Mouse (Mus musculus) CH12.LX (cell line): ENCODE measurements around the gene Stau1. TPM values are rescaled to one million over a fixed set of nuclear protein-coding genes. Genes with fewer than 3 reads are reported as not detected.

Experiments
- DNase-seq: peaks from one replicate; pipeline ENCODE4 v3.0.0-alpha.2; 2013; ENCODE audit errors: extremely low read depth
- H3K27ac ChIP-seq: 2 replicates; pipeline ENCODE4 v1.5.1; 2012; ENCODE audit warnings: low read depth, mild to moderate bottlenecking, control low read depth, moderate library complexity; ENCODE audit not compliant: insufficient read depth
- H3K27me3 ChIP-seq: replicated peaks from 2 replicates; pipeline ENCODE3; 2012; ENCODE audit warnings: inconsistent platforms
- H3K36me3 ChIP-seq, 2 experiments: replicated peaks in 1 of 2; 2 replicates each; pipeline versions ENCODE3 to v1.6.1; 2012; ENCODE audit warnings: inconsistent platforms in 1 of 2, low read length in 1 of 2, mild to moderate bottlenecking in 1 of 2, mixed read lengths in 1 of 2, moderate library complexity in 1 of 2; ENCODE audit not compliant: control insufficient read depth in 1 of 2, insufficient read depth in 1 of 2
- H3K4me1 ChIP-seq, 2 experiments: 2 replicates each; pipeline ENCODE4 v1.6.1; 2012; ENCODE audit warnings: inconsistent platforms in 1 of 2, moderate library complexity in 1 of 2; ENCODE audit not compliant: insufficient read depth in 2 of 2, control insufficient read depth in 1 of 2
- H3K4me2 ChIP-seq: 2 replicates; pipeline ENCODE4 v1.6.1; 2012; ENCODE audit warnings: low read depth, mild to moderate bottlenecking, control low read depth; ENCODE audit not compliant: poor library complexity, insufficient read depth, severe bottlenecking
- H3K4me3 ChIP-seq, 3 experiments: fragments of 150-350 bp in 1 of 3; sonication (generic) in 1 of 3; replicated peaks in 1 of 3; 2 replicates each; pipeline versions ENCODE3 to v1.5.1; 2011 to 2012; ENCODE audit warnings: low read depth in 2 of 3, low read length in 2 of 3, mild to moderate bottlenecking in 2 of 3, moderate library complexity in 2 of 3, control low read depth in 1 of 3, improper control_type of control experiment in 1 of 3, inconsistent platforms in 1 of 3, mixed read lengths in 1 of 3; ENCODE audit not compliant: poor library complexity in 1 of 3
- H3K79me2 ChIP-seq: replicated peaks from 2 replicates; pipeline ENCODE4 v1.6.1; 2012; ENCODE audit warnings: mild to moderate bottlenecking, moderate library complexity; ENCODE audit not compliant: control insufficient read depth, poor library complexity, insufficient read depth, severe bottlenecking; ENCODE audit errors: extremely low read depth
- H3K9ac ChIP-seq: 2 replicates; pipeline ENCODE4 v1.6.1; 2012; ENCODE audit warnings: low read depth, mild to moderate bottlenecking, control low read depth, moderate library complexity; ENCODE audit not compliant: insufficient read depth
- H3K9me3 ChIP-seq: replicated peaks from 2 replicates; pipeline ENCODE3; 2012; ENCODE audit warnings: low read length, inconsistent platforms, mixed read lengths
- CHD1 ChIP-seq: IDR thresholded peaks from 2 replicates; pipeline ENCODE4 v1.6.1; 2012; ENCODE audit warnings: low read depth, low read length, improper control_type of control experiment, inconsistent platforms
- CTCF ChIP-seq, 2 experiments: IDR thresholded peaks in 1 of 2; conservative IDR thresholded peaks in 1 of 2; 2 replicates each; pipeline ENCODE4 v1.5.1; 2011 to 2012; ENCODE audit warnings: low read depth in 2 of 2, low read length in 2 of 2, improper control_type of control experiment in 1 of 2, inconsistent platforms in 1 of 2, mild to moderate bottlenecking in 1 of 2, moderate library complexity in 1 of 2
- ELF1 ChIP-seq: IDR thresholded peaks from 2 replicates; pipeline ENCODE4 v1.6.1; 2014; ENCODE audit warnings: low read depth, mild to moderate bottlenecking, inconsistent platforms, low read length, improper control_type of control experiment
- HCFC1 ChIP-seq: IDR thresholded peaks from 2 replicates; pipeline ENCODE4 v1.6.1; 2012; ENCODE audit warnings: low read depth, mild to moderate bottlenecking, inconsistent platforms, low read length, improper control_type of control experiment
- IRF4 ChIP-seq: IDR thresholded peaks from 2 replicates; pipeline ENCODE4 v1.6.1; 2014; ENCODE audit warnings: low read depth, mild to moderate bottlenecking, inconsistent platforms, low read length, improper control_type of control experiment
- JUN ChIP-seq: IDR thresholded peaks from 2 replicates; pipeline ENCODE4 v1.6.1; 2011; ENCODE audit warnings: low read depth, mild to moderate bottlenecking, low read length, improper control_type of control experiment, moderate library complexity; ENCODE audit not compliant: insufficient read depth
- JUND ChIP-seq: conservative IDR thresholded peaks from 2 replicates; pipeline ENCODE4 v1.6.1; 2011; ENCODE audit warnings: low read depth, low read length, improper control_type of control experiment
- MAZ ChIP-seq: IDR thresholded peaks from 2 replicates; pipeline ENCODE4 v1.6.1; 2012; ENCODE audit warnings: low read depth, mild to moderate bottlenecking, inconsistent platforms, low read length, improper control_type of control experiment, moderate library complexity
- MEF2A ChIP-seq: IDR thresholded peaks from 2 replicates; pipeline ENCODE4 v1.6.1; 2014; ENCODE audit warnings: low read depth, mild to moderate bottlenecking, inconsistent platforms, low read length, improper control_type of control experiment, borderline replicate concordance
- MYC ChIP-seq: IDR thresholded peaks from 2 replicates; pipeline ENCODE4 v1.6.1; 2011; ENCODE audit warnings: low read depth, mild to moderate bottlenecking, improper control_type of control experiment, low read length
- NELFE ChIP-seq: IDR thresholded peaks from 2 replicates; pipeline ENCODE4 v1.6.1; 2011; ENCODE audit warnings: low read depth, low read length, improper control_type of control experiment
- POLR2A ChIP-seq: IDR thresholded peaks from 2 replicates; pipeline ENCODE4 v1.6.1; 2011; ENCODE audit warnings: low read depth, mild to moderate bottlenecking, improper control_type of control experiment, low read length
- RCOR1 ChIP-seq: conservative IDR thresholded peaks from 2 replicates; pipeline ENCODE4 v1.6.1; 2012; ENCODE audit warnings: low read depth, mild to moderate bottlenecking, inconsistent platforms, low read length, improper control_type of control experiment
- TBP ChIP-seq: conservative IDR thresholded peaks from 2 replicates; pipeline ENCODE4 v1.6.1; 2011; ENCODE audit warnings: low read depth, low read length, improper control_type of control experiment
- TCF12 ChIP-seq: IDR thresholded peaks from 2 replicates; pipeline ENCODE4 v1.6.1; 2014; ENCODE audit warnings: low read depth, mild to moderate bottlenecking, inconsistent platforms, low read length, improper control_type of control experiment
- UBTF ChIP-seq: IDR thresholded peaks from 2 replicates; pipeline ENCODE4 v1.6.1; 2012; ENCODE audit warnings: low read depth, mild to moderate bottlenecking, inconsistent platforms, low read length, improper control_type of control experiment, moderate library complexity
- ZKSCAN1 ChIP-seq: IDR thresholded peaks from 2 replicates; pipeline ENCODE4 v1.6.1; 2012; ENCODE audit warnings: low read depth, inconsistent platforms, low read length, improper control_type of control experiment, borderline replicate concordance
- ZNF384 ChIP-seq: IDR thresholded peaks from 2 replicates; pipeline ENCODE4 v1.6.1; 2012; ENCODE audit warnings: low read depth, low read length, improper control_type of control experiment, inconsistent platforms
- dilution Hi-C: fragments of 300-500 bp; cut with MboI; formaldehyde crosslinking; loops from 2 replicates; pipeline ENCODE4 v1.14.3; 2020; ENCODE audit warnings: low sequenced_read_pairs; ENCODE audit not compliant: extremely low pct_unique_long_range_greater_than_20kb, extremely low pct_ligation_motif_present
- in situ Hi-C: fragments of 300-500 bp; cut with MboI; formaldehyde crosslinking; loops from 3 replicates; pipeline ENCODE4 v1.14.3; 2019; ENCODE audit warnings: low sequenced_read_pairs, low pct_ligation_motif_present, low pct_unique_long_range_greater_than_20kb, mixed read lengths
- polyA plus RNA-seq: library from polyadenylated mRNA; unstranded; fragments of >175 nt; gene quantifications from 2 replicates; pipeline ENCODE4 v1.2.1, GENCODE M21; 2012; ENCODE audit warnings: low read depth; ENCODE audit not compliant: insufficient read length
- total RNA-seq, 2 experiments: library from RNA; depleted of rRNA; stranded (reverse); fragments of 300-350 nt in 1 of 2; fragments of >200 nt in 1 of 2; gene quantifications; 2 replicates each; pipeline ENCODE4 v1.2.3; 2012 to 2014

The Stau1 gene
- total and polyA plus RNA-seq, 3 experiments = 8.0 to 36.2 (median 10.3) TPM

DNA sequence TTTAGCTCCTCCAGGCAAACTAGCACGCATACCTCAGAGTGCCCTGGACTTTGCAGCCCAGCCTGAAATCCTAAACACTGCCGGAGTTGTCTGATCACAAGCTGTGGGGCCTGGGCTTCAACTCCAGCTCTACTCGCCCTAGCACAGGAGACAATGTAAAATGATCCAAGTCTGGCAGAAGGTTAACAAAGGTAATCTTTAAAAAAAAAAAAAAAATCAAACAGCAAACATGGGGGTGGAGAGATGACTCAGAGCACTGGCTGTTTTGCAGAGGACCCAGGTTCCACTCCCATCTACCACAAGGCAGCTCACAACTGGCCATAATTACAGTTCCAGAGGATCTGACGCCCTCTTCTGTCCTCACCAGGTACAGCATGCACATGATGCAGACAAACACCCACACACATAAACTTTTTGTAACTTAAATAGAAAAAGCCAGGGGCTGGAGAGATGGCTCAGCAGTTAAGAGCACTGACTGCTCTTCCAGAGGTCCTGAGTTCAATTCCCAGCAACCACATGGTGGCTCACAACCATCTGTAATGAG lies 12.7 kb downstream of the Stau1 start:
- no peaks in the 10 kb centered on the region for H3K9me3 ChIP-seq
- H3K79me2 ChIP-seq = peaks cover 45% of the 10 kb centered on the region
- TF ChIP-seq CTCF (conservative IDR thresholded peaks at IDR 0.05 in 1 of 2, IDR thresholded peaks at IDR 0.05 in 1 of 2; ENCODE audit: low read depth in 2 of 2, low read length in 2 of 2) = peak in 1 of 2 experiments; percentile 10; a peak in 2 of 4 replicates
- TF ChIP-seq POLR2A = no peak
- no peak for TF ChIP-seq IRF4
- no peak for TF ChIP-seq ZNF384
- no peak for TF ChIP-seq HCFC1
- TF ChIP-seq TCF12 = no peak
- TF ChIP-seq MAZ = no peak
- TF ChIP-seq, all 38 proteins: peak for 1
- Histone ChIP-seq H3K27me3 (no peaks in the 10 kb centered on the region), H3K36me3 (peaks cover 0 to 9% of the 10 kb centered on the region in 2 experiments), H3K9ac (no peak overlapping the region), H3K4me1 (peaks cover 0 to 35% of the 10 kb centered on the region in 2 experiments; a peak in 2 of 4 replicates), H3K4me3 (no peak overlapping the region), H3K4me2 (no peak overlapping the region), H3K27ac (no peak overlapping the region)
- in situ Hi-C loops (no loop called here), dilution Hi-C loops (no loop called here)
- DNase-seq = no peak

- Histone ChIP-seq H3K4me3 (no peak overlapping the region), H3K27me3 (no peaks in the 10 kb centered on the region), H3K27ac (no peak overlapping the region), H3K4me2 (no peak overlapping the region), H3K36me3 (peaks cover 0 to 6% of the 10 kb centered on the region in 2 experiments), H3K9me3 (no peaks in the 10 kb centered on the region), H3K4me1 (peaks cover 2 to 54% of the 10 kb centered on the region in 2 experiments; a peak in 3 of 4 replicates), H3K9ac (no peak overlapping the region)
- peak; percentile 48 for DNase-seq
- in situ Hi-C loops (no loop called here), dilution Hi-C loops (no loop called here)
- TF ChIP-seq UBTF = no peak
- no peak for TF ChIP-seq MYC
- no peak for TF ChIP-seq JUN
- no peak for TF ChIP-seq ZKSCAN1
- no peak for TF ChIP-seq NELFE
- TF ChIP-seq JUND = no peak; the same call in 1 of the 2 replicates
- no peak for TF ChIP-seq TBP
- TF ChIP-seq MEF2A = no peak
- TF ChIP-seq ELF1 = no peak
- TF ChIP-seq RCOR1 = no peak
- no peak for TF ChIP-seq ZNF384
- TF ChIP-seq CHD1 = no peak
- TF ChIP-seq, all 38 proteins: peak for 0
- H3K79me2 ChIP-seq = peaks cover 49% of the 10 kb centered on the region
Observed at GRCm38 (mm10) chr2:166980161-166980560, 15.9 kb downstream of the Stau1 start.
